Mouse (Mus musculus) embryonic stem cell, embryonic (primary cell): Measurements from ENCODE around the gene Card10.

ENCODE experiments used
- CTCF ChIA-PET, 4 experiments: fragments of 300-600 bp in 2 of 4; fragments of 350-600 bp in 2 of 4; sonication (Branson Sonifier 250); formaldehyde crosslinking; loops; one replicate each; lab custom pipeline; 2022; ENCODE audit warnings: inconsistent platforms in 2 of 4; lab: Charles Lee
- POLR2A ChIA-PET, 4 experiments: fragments of 300-600 bp in 2 of 4; fragments of 350-600 bp in 2 of 4; sonication (Branson Sonifier 250); formaldehyde crosslinking; loops; one replicate each; lab custom pipeline; 2022; ENCODE audit warnings: antibody characterized with exemption in 4 of 4, inconsistent platforms in 1 of 4; lab: Charles Lee

Card10 gene

DNA sequence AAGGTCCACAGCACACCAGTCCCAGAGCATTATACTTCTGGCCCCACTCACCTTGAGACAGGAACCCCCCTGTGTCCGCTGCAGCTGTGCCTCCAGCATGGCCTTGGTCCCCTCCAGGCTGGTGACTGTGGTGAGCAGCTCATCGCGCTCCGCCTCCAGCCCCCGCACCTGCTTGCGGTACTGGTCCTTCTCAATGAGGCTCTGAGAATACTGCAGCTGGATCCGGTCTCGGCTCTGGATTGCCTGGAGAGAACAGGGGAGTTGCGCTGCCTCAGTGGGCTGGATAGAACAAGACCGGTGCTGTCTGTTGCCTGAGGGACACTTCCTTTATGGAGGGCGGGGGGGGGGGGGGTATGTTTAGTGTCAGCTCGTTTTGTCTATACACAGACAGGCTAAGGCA is 11.9 kb downstream of the Card10 start:
- ChIA-PET CTCF (interaction anchor here in 2 of 4 experiments (0.6 to 2.6 kb wide), 5 partner anchors 9 to 489 kb away, joined by 3 to 8 read pairs (median 5); no protein-coding TSS in a partner anchor), POLR2A (interaction anchor here in 3 of 4 experiments (0.5 to 1.3 kb wide), 5 partner anchors 11 to 617 kb away, joined by 3 to 5 read pairs (median 3); partner anchors contain the start of gene Ift27 (in 1 of the 3))

DNA sequence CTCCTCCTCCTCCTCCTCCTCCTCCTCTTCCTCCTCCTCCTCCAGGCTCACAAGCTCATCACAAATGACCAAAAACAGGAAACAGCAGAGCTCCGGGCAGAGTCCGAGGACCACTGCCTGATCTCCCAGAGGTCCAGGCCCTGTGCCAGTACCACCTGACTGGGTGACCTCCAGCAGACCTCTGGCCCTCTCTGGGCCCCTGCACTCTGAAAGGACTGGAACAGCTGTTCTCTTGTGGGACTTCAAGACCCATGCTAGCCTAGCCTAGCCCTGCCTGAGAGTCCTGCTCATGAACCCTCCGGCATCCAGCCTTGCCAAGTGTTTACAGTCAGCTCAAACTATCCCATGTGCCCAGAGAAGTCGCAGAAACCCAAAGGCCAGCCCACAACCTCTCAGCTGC is 12.4 kb downstream of the Card10 start:
- ChIA-PET POLR2A (interaction anchor here in 3 of 4 experiments (0.5 to 1.3 kb wide), 11 partner anchors 11 to 904 kb away, joined by 3 to 10 read pairs (median 3); no protein-coding TSS in a partner anchor), CTCF (interaction anchor here in 2 of 4 experiments (0.6 to 2.6 kb wide), 4 partner anchors 8 to 489 kb away, joined by 3 to 8 read pairs (median 6); no protein-coding TSS in a partner anchor)

DNA sequence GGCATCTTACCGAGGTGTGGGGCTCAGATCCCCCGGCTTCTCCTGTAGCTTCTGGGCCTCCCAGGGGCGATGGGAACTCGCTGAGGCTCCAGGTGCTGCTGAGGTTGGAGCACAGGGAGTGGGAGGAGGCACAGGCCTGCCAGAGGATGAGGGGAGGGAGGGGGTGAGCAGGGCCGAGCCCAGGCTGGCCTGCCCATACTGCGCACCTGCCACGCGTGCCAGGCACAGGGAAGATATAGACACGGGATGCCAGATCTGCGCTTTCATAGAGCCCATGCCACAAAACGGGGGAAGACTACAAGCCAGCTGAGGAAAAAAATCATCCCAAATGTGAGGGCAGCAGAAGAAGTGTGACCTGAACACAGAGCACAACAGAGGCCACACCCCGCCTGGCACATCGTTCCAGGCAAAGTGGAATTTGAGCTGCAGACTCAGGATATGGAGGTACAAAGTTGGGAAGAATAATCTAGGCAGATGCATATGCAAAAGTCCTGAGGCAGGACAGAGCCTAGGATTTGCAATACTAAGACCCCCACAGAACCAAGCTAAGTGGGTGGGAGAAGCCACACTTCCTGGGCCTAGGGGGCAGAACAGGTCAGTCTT is 13.0 kb downstream of the Card10 start:
- ChIA-PET CTCF (interaction anchor here in 1 of 4 experiments (0.9 to 1.5 kb wide), 2 partner anchors 8 to 11 kb away, joined by 5 to 8 read pairs; no protein-coding TSS in a partner anchor), POLR2A (interaction anchor here in 3 of 4 experiments (0.6 to 1.3 kb wide), 5 partner anchors 10 to 903 kb away, joined by 3 to 7 read pairs (median 3); no protein-coding TSS in a partner anchor)

DNA sequence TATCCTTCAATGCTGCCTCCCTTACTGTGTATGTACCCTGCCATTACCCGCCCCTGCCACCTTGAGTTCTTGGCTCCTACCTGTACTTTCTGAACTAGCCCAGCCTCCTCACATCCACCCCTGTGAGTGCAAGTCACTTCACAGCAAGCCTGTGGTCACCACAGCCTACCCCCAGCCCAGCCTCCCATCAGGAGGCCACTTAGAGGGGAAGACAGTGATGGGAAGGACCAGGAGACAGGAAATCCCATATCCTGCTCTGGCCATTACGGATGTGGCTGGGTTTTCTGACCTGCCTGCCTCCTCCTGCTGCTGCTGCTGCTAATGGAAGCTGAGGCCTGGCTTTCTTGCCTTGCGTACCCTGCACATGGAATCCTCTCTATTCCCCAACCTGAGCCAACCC is 14.8 kb downstream of the Card10 start:
- ChIA-PET CTCF (interaction anchor here (0.6 to 2.1 kb wide), 6 partner anchors 9 to 1748 kb away, joined by 3 to 8 read pairs (median 4); no protein-coding TSS in a partner anchor), POLR2A (interaction anchor here in 2 of 4 experiments (1.2 to 1.8 kb wide), 4 partner anchors 9 to 16 kb away, joined by 3 to 7 read pairs (median 6); partner anchors contain the start of genes Card10 (in 1 of the 2) and Mfng (in 1 of the 2))

DNA sequence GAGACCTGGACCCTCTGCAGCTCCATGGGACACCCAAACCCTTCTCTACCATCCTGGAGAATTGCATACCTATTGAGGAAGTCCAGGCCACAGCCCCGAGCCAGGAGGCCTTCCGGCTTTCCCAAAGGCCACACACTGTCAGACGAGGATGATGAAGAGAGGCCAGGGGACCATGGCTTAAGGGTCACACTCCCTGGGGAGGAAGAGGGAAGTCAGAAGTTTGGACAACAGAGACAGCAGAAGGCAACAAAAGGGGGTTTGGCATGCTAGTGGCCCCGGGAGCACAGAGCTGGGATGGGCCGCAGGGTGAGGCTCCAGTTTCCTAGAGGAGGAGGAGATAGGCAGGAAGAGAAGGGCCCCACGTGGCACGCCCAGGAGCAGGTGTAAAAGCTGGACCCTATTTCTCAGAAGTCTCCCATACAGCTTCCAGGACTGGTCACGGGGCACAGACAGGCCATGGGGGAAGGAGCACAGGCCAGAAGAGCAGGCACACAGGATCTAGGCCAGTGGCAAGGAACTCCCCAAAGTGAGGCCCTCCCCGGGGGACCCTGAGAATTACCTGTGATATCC is 15.5 kb downstream of the Card10 start:
- CTCF ChIA-PET: interaction anchor here (0.6 to 2.1 kb wide), 9 partner anchors 8 to 1749 kb away, joined by 3 to 8 read pairs (median 4); partner anchors contain the start of gene Card10 (in 1 of the 4)
- POLR2A ChIA-PET: interaction anchor here in 3 of 4 experiments (0.5 to 1.8 kb wide), 9 partner anchors 8 to 921 kb away, joined by 3 to 7 read pairs (median 4); partner anchors contain the start of genes Mfng (in 1 of the 3) and Pdxp (in 1 of the 3)

DNA sequence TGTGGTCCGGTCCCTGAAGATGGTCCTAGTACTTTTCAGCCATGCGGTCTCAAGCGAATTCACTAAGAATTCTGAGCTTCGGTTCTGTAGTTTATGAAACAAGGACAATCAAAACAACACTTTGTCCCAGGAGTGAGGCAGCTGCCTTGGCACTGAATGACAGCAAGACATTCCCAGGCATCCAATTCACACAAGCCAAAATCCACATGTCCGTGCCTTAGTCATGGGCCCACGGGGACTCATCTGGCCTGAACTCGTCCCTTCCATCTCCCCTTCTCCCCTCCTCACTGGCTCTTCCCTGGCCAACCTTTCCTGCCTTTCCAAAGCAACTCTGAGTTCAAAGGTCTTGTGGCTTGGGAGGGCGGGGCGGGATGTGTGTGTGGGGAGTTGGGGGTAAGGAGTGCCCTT is 16.4 kb downstream of the Card10 start:
- ChIA-PET POLR2A (interaction anchor here in 2 of 4 experiments (0.6 to 1.8 kb wide), 4 partner anchors 10 to 1024 kb away, joined by 3 to 5 read pairs (median 4); no protein-coding TSS in a partner anchor), CTCF (interaction anchor here in 2 of 4 experiments (0.6 to 2.1 kb wide), 6 partner anchors 7 to 610 kb away, joined by 3 to 8 read pairs (median 6); partner anchors contain the start of gene Card10 (in 1 of the 2))

DNA sequence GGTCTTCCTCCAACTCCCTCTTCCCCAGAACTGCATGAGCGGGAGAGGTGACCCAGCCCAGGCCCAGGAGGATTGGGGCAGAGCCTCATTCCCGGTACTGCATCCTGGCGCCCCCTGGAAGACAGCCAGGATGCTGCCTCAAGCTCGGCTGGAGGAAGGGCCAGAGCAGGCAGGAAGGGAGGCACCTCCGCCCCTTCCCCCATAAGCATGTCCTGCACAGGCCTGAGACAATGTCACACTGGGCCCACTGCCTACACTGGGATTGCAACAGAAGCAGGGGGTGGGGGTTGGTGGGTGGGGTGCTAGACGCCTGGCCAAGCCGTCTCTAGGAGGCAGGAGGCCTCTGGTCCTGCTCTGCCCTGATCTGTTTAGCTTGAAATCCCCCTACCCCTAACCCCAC is 16.9 kb downstream of the Card10 start:
- ChIA-PET CTCF (interaction anchor here in 2 of 4 experiments (0.6 to 1.4 kb wide), 3 partner anchors 13 to 191 kb away, joined by 3 to 5 read pairs (median 4); partner anchors contain the start of gene Card10 (in 1 of the 2)), POLR2A (interaction anchor here in 3 of 4 experiments (0.5 to 1.8 kb wide), 6 partner anchors 11 to 1025 kb away, joined by 3 to 6 read pairs (median 4); no protein-coding TSS in a partner anchor)

DNA sequence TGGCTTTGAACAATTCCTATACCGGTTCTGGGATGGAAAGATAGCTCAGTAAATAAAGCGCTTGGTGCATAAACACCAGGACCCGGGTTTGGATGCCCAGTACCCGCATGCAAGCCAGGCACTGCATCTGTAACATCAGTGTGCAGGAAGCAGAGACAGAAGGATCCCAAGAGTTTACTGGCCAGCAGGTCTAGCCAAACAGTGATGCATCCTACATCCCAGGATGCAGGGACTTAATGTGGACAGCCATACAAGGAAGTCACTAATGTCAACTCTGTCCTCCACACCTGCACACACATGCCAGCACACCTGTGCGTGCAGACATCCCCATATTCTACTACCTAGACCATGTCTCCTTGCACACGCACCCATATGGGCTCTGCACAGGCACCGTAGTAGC is 17.6 kb downstream of the Card10 start:
- POLR2A ChIA-PET: interaction anchor here in 3 of 4 experiments (0.6 to 1.8 kb wide), 4 partner anchors 8 to 214 kb away, joined by 3 to 5 read pairs (median 4); no protein-coding TSS in a partner anchor
- CTCF ChIA-PET: interaction anchor here in 3 of 4 experiments (0.6 to 1.4 kb wide), 5 partner anchors 11 to 190 kb away, joined by 3 to 4 read pairs (median 3); no protein-coding TSS in a partner anchor

DNA sequence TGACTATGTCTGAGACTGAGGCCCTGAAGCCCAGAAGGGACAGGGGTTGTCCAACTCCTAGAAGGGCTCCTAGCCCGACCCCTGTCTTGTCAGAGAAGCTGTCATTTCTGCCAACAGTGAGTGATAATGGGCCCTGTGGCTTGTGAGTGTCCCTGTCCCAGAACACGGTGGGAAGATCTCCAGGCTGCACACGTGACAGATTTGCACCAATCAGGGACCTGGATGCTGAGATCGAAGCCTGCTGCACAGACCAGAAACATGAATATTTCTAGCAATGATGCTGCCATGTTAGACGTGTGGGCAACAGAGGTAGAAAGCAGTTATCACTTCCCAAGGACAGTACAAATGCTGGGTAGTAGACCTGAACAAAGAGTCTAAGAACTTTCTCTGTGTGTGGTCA is 18.3 kb downstream of the Card10 start:
- CTCF ChIA-PET: interaction anchor here in 1 of 4 experiments (1.4 kb wide), 1 partner anchor 65 kb away, joined by 3 read pairs; no protein-coding TSS in a partner anchor
- POLR2A ChIA-PET: interaction anchor here in 2 of 4 experiments (0.8 to 1.7 kb wide), 2 partner anchors 9 to 12 kb away, joined by 3 to 10 read pairs; no protein-coding TSS in a partner anchor

DNA sequence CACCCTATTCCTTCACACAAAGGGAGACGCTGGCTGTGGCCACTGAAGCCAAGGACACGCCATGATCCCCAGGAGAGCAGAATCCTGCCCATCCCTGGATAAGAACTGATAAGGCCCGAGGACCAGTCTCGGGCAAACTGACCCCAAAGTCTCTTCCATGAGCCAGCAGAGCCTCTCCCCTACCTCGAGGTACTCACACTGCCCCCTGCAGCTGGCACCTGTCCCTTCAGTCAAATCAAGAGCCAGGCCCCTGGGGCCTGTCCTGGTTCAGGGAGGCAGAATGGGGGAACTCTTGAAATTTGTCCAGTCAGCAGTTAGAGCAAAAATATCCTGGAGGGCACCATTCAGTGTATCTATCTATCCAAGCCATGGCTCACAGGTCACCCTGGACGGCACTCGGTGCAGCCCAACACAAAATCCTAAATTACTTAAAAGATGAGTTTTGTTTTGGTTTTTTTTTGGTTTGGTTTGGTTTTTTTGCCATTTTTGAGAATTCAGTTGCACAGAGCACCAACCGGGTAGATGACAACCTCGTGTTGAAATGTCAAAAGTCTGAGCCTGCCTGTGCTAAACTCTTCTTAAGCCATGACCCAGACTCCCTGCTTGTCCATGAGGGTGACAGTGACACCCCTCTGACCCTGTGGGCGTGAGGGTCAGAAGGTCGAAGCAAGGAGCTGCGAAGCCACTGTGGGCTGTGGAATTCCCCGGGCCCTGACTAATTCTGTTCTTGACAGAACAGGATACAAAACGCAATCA is 20.3 kb downstream of the Card10 start:
- CTCF ChIA-PET: interaction anchor here in 3 of 4 experiments (0.5 to 1.4 kb wide), 12 partner anchors 8 to 354 kb away, joined by 3 to 10 read pairs (median 4); partner anchors contain the start of gene Card10 (in 1 of the 3)
- POLR2A ChIA-PET: interaction anchor here in 2 of 4 experiments (0.6 to 1.0 kb wide), 2 partner anchors 10 to 232 kb away, joined by 3 read pairs; partner anchors contain the start of gene Mfng (in 1 of the 2)

DNA sequence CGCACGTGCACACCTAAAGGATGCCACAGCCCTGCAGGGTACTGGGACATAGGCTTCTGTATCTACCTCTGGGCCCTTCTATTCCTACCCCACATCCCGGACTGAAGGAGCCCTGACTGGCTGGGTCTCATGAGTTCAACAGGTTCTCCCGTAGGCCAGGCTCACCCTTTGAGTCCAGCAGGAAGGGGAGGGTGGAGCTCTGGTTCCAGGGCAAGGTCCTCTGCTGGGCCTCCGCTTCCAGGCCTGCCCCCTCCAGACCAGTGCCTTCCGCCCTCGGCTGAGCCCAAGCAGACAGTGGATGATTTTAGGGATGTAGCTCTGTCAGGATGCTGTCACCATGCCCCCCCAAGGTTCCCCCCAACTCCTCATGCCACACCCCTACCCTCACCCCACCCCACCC is 21.9 kb downstream of the Card10 start:
- ChIA-PET POLR2A (interaction anchor here in 1 of 4 experiments (1.0 kb wide), 1 partner anchor 27 kb away, joined by 3 read pairs; no protein-coding TSS in a partner anchor), CTCF (interaction anchor here in 2 of 4 experiments (0.6 to 1.2 kb wide), 2 partner anchors 12 to 26 kb away, joined by 3 to 5 read pairs; no protein-coding TSS in a partner anchor)

DNA sequence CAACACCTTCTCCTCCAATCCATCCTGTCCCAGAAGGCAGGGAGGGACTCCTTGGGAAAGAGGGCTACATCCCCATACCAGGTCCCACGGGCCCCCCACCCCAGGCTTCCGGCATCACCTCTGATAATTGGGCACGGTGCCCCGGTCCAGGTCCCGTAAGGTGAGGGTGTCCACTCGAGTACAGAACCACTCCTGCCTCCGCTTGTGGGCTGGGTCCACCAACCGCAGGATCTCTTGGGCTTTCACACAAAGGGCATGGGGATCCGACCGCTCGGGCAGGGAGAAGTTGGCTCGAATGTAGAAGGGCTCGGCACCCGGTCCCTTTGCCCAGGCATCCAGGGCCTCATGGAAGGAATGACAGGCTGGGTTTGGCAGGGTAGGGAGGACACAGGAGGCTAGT is 22.5 kb downstream of the Card10 start:
- ChIA-PET POLR2A (interaction anchor here in 1 of 4 experiments (1.2 kb wide), 1 partner anchor 10 kb away, joined by 3 read pairs; no protein-coding TSS in a partner anchor), CTCF (interaction anchor here in 3 of 4 experiments (0.5 to 1.7 kb wide), 4 partner anchors 11 to 200 kb away, joined by 3 to 8 read pairs (median 4); no protein-coding TSS in a partner anchor)

DNA sequence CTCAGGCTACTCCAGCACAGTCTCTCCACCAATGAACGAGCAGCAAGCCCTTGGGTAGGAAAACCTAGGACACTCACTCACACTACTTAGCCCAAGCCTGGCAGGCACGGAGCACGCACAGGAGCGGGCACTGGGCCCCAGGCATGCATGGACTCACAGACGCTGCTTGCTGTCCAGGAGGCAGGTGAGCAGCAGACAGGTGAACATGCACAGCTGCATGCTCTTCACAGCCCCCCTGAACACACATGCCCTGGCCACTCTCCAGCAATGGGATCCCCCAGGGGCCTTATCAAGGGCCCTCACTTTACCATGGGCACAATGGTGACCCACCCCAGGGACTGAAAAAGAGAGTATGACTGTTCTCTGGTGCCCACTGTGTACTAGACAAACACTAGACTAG is 23.2 kb downstream of the Card10 start:
- ChIA-PET POLR2A (interaction anchor here in 2 of 4 experiments (1.0 to 1.3 kb wide), 3 partner anchors 8 to 24 kb away, joined by 3 to 5 read pairs (median 3); partner anchors contain the start of gene Card10 (in 1 of the 2)), CTCF (interaction anchor here (0.5 to 2.1 kb wide), 32 partner anchors 8 to 692 kb away, joined by 3 to 10 read pairs (median 3); partner anchors contain the start of genes Mpst (in 1 of the 4) and Tst (in 1 of the 4))

DNA sequence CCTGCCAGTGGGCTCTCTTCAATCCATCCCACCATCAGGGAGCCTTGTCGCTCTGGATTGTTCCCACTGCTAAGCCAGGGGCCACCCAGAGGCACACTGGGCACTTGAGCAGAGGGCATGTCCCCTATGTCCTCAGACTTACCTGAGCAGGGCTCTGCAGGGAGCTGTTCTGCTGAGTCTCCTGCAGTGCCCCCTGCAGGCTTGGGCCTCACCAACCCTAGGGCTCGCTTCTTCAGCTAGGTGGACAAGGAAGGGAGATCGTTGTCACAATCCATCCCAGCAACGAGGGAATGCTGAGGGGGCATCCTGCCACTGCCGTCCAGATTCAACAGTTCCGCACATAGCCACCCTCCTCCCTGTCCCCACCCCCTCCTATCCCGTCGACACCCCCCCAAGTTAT is 23.6 kb downstream of the Card10 start:
- ChIA-PET CTCF (interaction anchor here (0.6 to 2.1 kb wide), 35 partner anchors 8 to 692 kb away, joined by 3 to 10 read pairs (median 3); partner anchors contain the start of genes Mpst (in 1 of the 4) and Tst (in 1 of the 4)), POLR2A (interaction anchor here in 2 of 4 experiments (0.7 to 1.9 kb wide), 6 partner anchors 9 to 135 kb away, joined by 3 to 5 read pairs (median 4); partner anchors contain the start of genes Card10 (in 1 of the 2) and Pdxp (in 1 of the 2))

DNA sequence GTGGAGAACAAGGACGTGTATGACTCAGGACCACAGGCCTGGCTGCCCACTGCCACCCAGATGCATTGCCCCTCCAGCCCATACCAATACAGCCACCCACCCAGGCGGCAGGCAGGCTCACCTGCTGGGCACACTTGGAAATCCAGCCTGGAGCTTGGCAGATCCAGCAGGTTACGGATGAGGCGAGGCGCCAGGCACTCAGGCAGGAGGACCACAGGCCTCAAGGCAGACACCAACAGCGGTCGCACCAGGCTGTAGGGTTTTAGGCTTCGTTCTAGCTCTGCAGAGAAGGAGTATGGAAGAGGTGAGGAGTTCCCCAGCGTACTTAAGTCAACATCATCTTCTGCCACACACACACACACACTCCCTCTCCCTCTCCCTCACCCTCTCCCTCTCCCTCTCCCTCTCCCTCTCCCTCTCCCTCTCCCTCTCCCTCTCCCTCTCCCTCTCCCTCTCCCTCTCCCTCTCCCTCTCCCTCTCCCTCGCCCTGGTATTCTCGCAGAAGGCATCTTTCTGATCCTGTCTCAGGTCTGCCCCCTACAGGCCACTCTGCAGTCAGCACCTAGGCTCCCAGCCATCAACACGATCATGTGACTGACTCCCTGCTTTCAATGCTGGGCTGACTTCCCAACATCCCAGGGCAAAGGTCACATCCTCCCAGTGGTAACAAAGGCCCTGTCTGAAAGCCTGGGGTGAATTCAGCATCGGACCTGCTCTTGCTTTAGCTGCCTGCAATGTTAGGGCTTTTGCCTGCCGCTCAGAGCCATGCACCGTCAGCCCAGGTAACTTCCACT is 24.6 kb downstream of the Card10 start:
- POLR2A ChIA-PET: interaction anchor here in 1 of 4 experiments (0.7 to 1.9 kb wide), 4 partner anchors 10 to 136 kb away, joined by 3 to 5 read pairs (median 4); partner anchors contain the start of gene Pdxp
- CTCF ChIA-PET: interaction anchor here (0.6 to 2.1 kb wide), 28 partner anchors 8 to 1225 kb away, joined by 3 to 10 read pairs (median 3); partner anchors contain the start of genes Mpst (in 1 of the 4) and Tst (in 1 of the 4)
